Mouse (Mus musculus): ENCODE data around the gene Mta1. TPM values are rescaled to one million over a fixed set of nuclear protein-coding genes. Genes with fewer than 3 reads are reported as not detected.

Mta1 gene
- total RNA-seq, 2 experiments from 2014 or later: 36.2 to 41.5 TPM

DNA sequence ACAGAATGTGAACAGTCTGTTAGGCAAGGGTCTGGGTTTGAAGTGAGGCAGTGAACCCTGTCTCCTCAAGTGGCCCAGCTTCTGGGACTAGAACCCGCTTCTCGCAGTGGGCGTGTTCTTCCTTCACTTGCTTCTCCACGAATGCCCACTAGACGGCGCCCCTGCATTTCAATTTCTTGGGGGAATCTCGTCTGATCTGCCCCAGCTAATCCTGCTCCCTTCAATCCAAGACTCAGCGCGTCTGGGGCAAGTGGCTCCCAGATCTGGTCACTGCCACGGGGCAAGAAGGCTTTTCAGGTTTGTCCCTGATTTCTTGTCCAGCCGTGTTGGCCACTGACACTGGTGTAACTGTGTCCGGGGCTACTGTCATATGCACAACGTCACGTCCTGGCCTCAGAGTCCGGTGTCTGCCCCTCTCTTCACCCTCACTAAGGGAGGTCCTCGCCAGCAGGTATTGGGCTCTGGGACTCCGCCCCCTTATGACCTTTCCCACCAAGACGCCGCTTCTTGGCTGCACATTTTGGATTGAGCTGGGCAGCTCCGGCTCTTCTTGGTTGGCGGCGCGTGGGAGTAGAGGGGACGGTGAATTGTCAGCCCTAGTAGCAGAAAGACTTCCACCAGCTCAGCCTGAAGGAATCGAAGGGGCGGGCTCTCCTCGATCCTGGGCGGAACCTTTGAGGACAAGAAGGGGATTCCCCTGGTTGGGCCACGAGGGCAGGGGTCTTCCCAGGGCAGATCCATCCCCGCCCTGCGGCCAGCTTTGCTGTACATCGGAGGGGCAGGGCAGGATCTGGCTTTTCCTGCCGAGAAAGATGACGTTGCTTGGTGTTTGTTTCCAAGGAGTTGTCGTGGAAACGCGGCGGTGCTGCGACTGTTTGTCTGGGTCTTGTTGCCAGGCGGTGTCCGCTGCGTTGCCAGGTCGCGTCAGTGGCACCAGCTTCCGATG, 48.3 kb downstream of the Mta1 start, which contains the start of gene Crip1:
Crip1 (plus strand) TSS at position 205 of the 946 bp plus-strand sequence.
- peak within 1 kb of the TSS; percentile 90 for H3K27ac ChIP-seq

DNA sequence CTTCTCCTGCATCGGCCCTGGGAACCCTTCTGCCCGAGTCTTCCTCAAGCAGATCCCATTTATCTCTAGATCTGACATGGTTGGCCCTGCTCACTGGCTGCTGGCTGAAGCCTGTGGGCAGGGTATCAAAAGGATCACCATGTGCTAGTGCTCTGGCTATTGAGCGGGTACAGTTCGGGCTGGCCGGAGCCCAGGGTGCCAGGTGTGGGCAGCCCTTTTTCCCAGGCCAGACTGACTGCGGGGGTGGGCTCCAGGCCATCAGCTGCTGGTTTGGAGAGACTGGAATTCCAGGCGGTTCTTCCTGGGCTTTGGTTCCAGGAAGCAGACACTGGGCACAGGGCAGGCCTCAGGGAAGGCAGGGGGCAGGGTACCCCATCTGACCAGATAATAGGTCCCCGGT, 49.4 kb downstream of the Mta1 start:
- Histone ChIP-seq H3K27ac (peak overlapping the region; percentile 90), H3K4me3 (peak overlapping the region; percentile 72)
- peak; percentile 87 for DNase-seq
- intact Hi-C loops (cut with DNase I): no loop called here
- TF ChIP-seq CTCF (IDR thresholded peaks at IDR 0.05): no peak

More for the DNA sequence above, 48.3 kb downstream of the Mta1 start, which contains the start of gene Crip1:
- H3K4me3 ChIP-seq: peak within 1 kb of the TSS; percentile 93
- intact Hi-C loops (cut with DNase I): no loop called here
- TF ChIP-seq CTCF (IDR thresholded peaks at IDR 0.05): peak; percentile 92
- peak; percentile 89 for DNase-seq

DNA sequence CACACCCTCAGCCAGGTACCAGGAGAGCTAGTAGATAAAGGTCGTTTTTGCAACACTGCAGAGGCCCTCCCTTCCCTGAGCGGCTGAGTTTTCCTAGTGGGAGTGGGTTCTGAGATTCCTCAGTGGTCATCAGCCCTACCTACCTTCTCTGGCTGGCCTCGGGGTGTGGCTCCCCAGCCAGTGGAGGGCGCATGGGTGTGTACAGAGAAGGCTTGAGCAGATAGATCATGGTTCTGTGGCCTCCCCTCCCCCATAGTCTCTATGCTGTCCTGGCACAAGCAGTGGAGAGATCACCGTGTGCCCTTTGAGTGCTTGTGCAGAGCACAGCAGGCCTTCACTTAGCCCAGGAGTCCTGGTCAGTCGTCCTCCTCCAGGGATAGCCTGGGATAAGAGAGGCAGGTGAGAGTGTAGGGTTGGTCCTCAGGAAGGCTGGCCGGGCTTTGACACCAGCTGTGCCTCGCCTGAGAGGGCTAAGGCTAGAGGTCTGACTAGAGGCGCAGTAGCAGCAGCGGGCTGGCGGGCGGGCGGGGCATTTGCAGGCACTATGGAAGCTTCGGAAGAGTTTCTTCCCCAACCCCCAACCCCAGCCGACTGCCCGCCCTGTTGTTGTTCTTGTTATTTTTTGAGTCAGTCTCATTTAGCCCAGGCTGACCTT, 50.4 kb downstream of the Mta1 start:
- H3K27ac ChIP-seq: peak overlapping the region; percentile 90
- TF ChIP-seq CTCF (IDR thresholded peaks at IDR 0.05): peak; percentile 41
- intact Hi-C loops (cut with DNase I): no loop called here
- DNase-seq: peak; percentile 75
- H3K4me3 ChIP-seq: peak overlapping the region; percentile 17

DNA sequence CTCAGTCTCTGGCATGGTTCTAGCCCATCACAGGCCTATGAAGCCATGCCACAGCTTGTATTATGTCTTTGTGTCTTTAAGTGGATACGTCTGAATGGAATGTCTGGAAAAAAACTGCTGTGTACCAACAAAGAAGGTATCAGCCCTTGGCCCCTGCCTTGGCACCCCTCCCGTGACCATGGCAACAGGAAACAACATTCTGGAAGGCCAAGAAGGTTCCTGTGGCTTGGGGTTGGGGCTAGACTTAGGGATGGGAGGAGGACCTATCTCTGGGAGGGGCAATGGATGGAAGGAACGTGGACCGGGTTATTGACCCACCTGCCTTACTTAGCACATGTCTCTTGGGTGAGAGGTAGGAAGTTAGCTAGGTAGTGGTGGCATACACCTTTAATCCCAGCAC, 51.3 kb downstream of the Mta1 start:
- H3K4me3 ChIP-seq: no peak overlapping the region
- TF ChIP-seq CTCF (IDR thresholded peaks at IDR 0.05): no peak
- peak overlapping the region; percentile 90 for H3K27ac ChIP-seq
- intact Hi-C loops (cut with DNase I): no loop called here
- DNase-seq: no peak

DNA sequence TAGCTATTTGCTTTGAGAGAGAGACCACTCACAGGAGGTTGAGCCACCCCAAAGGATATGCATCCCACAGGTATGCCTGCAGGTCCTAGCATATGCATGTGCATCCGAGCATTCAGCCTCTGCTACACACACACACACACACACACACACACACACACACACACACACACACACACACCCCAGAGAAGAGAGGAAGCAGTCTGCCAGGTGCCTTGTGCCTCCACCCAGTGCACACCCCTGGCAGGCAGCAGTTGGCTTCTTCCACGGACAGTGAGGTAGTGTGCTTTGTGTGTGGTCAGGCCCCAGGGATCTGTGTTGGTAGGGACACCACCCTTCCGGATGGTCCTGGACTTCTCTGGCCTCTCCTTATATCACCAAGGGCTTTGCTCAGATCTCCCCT, 51.8 kb downstream of the Mta1 start:
- H3K27ac ChIP-seq: peak overlapping the region; percentile 90
- TF ChIP-seq CTCF (IDR thresholded peaks at IDR 0.05): no peak
- DNase-seq: no peak
- H3K4me3 ChIP-seq: no peak overlapping the region
- intact Hi-C loops (cut with DNase I): no loop called here

DNA sequence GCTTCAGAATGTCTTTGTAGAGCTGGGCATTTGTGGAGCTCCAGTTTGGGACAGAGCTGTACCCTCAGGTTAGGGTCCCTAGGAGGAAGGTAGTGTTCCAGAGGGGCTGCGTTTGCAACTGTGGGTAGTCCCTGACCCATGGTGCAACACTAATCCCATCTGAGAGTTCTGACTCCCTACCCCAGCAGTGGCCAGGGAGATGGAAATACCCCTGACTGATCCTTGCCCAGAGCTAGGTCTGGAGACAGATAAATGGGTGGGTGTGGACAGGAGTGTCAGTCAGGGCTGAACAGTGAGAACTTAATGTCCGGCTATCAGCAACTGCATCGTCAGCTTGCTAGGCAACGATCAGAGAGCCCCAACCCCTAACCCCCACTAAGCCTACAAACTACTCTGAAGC, 52.5 kb downstream of the Mta1 start:
- no peak overlapping the region for H3K4me3 ChIP-seq
- TF ChIP-seq CTCF (IDR thresholded peaks at IDR 0.05): no peak
- DNase-seq: peak; percentile 12
- peak overlapping the region; percentile 90 for H3K27ac ChIP-seq
- intact Hi-C loops (cut with DNase I): no loop called here

DNA sequence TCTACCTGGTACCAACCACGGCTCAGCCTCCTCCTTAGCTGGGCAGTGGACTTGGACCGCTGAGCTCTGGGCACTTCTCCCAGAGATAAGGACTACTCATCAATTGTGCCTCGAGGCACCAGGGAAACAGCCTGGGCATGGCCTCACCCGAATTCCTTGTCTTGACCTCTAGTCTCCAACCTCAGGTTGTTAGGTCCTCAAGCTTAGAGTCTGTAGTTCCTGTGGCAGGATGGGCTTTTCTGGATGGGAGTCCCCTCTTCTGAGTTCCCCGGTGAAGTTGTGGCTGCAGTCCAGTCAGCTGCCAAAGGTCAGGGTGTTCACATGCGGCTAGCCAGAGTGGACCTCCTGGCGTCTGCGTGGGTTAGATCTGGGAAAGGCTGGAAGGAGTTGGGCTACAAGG, 53.0 kb downstream of the Mta1 start:
- peak overlapping the region; percentile 90 for H3K27ac ChIP-seq
- no peak for TF ChIP-seq CTCF (IDR thresholded peaks at IDR 0.05)
- peak; percentile 49 for DNase-seq
- peak overlapping the region; percentile 80 for H3K4me3 ChIP-seq
- intact Hi-C loops (cut with DNase I): no loop called here

DNA sequence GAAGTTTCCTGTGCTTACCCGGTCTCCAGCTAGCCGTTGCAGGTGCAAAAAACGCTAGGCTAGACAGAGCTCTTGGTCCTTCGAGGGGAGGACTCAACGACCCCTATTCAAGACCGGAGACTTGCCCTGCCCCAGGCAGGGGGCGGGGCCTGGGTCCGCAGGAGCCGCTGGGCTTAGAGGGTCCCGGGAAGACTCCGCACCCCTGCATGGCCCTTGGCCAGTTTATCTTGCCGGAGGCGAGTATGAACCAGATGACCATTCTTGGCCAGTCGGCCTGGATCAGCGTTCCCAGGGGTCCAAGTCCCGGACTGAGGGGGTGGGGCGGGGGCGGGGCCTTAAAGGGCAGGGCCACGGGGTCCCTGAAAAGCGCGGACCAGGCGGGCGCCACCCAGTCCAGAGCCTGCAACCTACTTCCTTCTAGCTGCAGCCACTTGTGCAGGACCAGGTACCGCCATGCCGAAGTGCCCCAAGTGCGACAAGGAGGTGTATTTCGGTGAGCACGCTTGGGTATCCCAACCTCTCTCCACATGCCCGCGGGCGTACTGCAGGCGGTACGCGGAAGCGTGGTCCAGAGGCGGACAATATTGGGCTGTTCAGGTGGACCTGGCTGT, 53.7 kb downstream of the Mta1 start:
- H3K4me3 ChIP-seq: peak overlapping the region; percentile 80
- TF ChIP-seq CTCF (IDR thresholded peaks at IDR 0.05): no peak
- intact Hi-C loops (cut with DNase I): no loop called here
- H3K27ac ChIP-seq: peak overlapping the region; percentile 90
- peak; percentile 85 for DNase-seq

DNA sequence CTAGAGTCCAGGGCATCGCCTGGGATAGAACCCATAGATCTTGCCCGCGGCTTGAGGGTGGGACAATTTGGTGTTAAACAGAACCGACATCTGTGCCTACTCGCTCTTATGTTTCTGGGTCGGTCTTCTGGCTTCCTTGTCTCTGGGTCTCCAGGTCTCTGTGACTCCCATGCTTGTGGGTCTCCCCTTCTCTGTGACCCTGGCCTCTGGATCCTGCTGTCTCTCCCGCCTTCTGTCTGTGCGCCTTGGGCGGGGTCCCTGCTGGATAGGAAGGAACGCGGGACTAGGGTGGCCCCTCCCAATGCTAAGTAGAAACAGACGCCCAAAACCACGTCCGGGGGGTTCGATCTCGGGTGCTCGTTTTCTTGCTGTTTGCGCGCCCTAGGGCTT, 54.2 kb downstream of the Mta1 start:
- H3K27ac ChIP-seq: peak overlapping the region; percentile 90
- intact Hi-C loops (cut with DNase I): no loop called here
- TF ChIP-seq CTCF (IDR thresholded peaks at IDR 0.05): no peak

DNA sequence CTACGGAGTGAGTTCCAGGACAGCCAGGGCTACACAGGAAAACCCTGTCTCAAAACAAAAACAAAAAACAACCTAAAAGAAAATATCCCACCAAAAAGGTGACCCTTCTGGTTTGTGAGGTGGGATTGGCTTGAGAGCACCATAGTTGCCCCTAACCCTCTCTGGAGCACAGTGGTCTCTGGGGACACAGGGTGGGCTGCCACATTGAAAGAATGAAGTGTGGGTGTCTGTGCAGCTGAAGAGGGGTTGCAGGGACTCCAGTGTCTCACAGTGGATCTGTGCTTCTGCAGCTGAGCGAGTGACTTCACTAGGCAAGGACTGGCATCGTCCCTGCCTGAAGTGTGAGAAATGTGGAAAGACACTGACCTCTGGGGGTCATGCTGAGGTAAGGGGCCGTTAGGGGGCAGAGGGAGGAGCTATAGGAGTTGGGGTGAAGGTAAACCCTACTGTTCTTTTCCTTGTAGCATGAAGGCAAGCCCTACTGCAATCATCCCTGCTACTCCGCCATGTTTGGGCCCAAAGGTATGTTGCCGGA, 55.0 kb downstream of the Mta1 start:
- Histone ChIP-seq H3K4me3 (peak overlapping the region; percentile 80), H3K27ac (peak overlapping the region; percentile 90)
- intact Hi-C loops (cut with DNase I): no loop called here
- no peak for DNase-seq
- no peak for TF ChIP-seq CTCF (IDR thresholded peaks at IDR 0.05)

More for the DNA sequence above, 54.2 kb downstream of the Mta1 start:
- DNase-seq: peak; percentile 74
- peak overlapping the region; percentile 80 for H3K4me3 ChIP-seq

DNA sequence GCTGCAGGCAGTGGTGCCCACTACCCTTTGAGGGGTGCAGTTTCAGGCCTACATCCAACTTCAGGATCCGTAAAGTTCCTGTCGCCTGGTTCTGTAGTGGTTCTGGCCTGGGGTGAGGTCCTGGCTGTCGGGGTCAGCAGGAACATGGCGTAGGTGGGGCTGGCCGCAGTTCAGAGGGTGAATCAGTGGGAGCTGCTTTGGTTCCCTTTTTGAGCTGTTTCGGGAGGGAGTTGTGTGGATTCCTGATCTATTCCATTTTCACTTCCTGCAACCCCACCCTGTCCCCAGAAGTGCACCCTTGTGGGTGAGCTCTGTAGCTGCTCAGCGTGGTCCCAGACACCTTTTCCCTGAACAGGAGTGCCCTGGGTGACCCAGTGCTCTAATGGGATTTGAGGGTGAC, 55.9 kb downstream of the Mta1 start:
- peak; percentile 62 for DNase-seq
- intact Hi-C loops (cut with DNase I): no loop called here
- peak overlapping the region; percentile 90 for H3K27ac ChIP-seq
- H3K4me3 ChIP-seq: peak overlapping the region; percentile 80
- no peak for TF ChIP-seq CTCF (IDR thresholded peaks at IDR 0.05)

DNA sequence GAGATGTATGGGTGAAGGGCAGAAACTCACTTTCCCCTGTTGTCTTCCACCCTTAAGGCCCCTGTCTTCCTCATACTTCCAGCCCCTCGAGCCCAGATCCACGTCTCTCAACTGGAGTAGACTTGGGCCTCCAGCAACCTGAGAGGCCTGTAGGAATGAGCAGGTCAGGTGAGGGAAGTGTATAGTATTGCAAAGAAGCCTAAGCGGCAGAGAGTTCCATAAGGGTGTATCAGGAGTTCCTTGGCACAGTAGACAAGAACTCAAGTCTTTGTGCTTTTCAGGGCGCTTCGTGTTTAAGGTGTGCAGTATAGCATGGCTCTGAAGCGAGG, 56.6 kb downstream of the Mta1 start:
- no peak for DNase-seq
- Histone ChIP-seq H3K4me3 (peak overlapping the region; percentile 80), H3K27ac (peak overlapping the region; percentile 90)
- intact Hi-C loops (cut with DNase I): no loop called here
- TF ChIP-seq CTCF (IDR thresholded peaks at IDR 0.05): no peak
